In the genomic region with DNA sequence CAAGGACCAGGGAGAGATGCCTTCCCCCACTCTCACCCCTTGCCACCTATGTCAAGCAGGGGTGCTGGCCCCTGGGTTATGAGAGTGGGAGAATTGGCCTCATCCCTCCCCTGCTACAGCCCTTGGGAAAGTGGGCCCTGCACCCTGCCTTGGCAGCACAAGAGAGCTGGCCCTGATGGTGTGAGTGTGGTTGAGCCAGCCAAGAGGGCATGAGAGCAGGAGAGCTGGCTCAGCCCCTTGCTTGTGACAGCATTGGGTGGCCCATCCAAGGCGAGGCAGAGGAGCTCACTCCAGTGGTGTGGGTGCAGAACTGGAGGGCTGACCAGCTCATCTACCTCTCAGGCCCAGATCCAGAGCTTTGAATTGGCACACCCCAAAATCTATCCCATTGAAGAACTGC, we compare ENCODE assay signal across 25 mouse cellular contexts.
"Had no signal": no experiment of that assay in that cellular context is flagged by ENCODE, and none has a peak within 500 bp of the region (broad histone marks: within the 10 kb centered on the region; RNA-seq: fewer than 3 reads in every experiment).

No protein-coding gene starts in this region.

- H3K4me2 ChIP-seq: embryonic facial prominence, embryonic 12.5 days; embryonic facial prominence, embryonic 13.5 days; embryonic facial prominence, embryonic 15.5 days; forebrain, embryonic 12.5 days; forebrain, embryonic 13.5 days; forebrain, embryonic 15.5 days had no signal

- H3K9me3 ChIP-seq: embryonic facial prominence, embryonic 10.5 days; embryonic facial prominence, embryonic 12.5 days; embryonic facial prominence, embryonic 13.5 days; embryonic facial prominence, embryonic 15.5 days; forebrain, embryonic 10.5 days; forebrain, embryonic 12.5 days; forebrain, embryonic 13.5 days; forebrain, embryonic 15.5 days; heart, embryonic 10.5 days had no signal

- ATAC-seq: forebrain, embryonic 13.5 days; forebrain, embryonic 14.5 days; forebrain, embryonic 15.5 days; forebrain, embryonic 16.5 days; forebrain, postnatal 0 days had no signal

- H3K9ac ChIP-seq: embryonic facial prominence, embryonic 12.5 days; embryonic facial prominence, embryonic 13.5 days; embryonic facial prominence, embryonic 15.5 days; forebrain, embryonic 12.5 days; forebrain, embryonic 13.5 days; forebrain, embryonic 15.5 days; forebrain, postnatal 0 days had no signal

- H3K36me3 ChIP-seq: embryonic facial prominence, embryonic 10.5 days; embryonic facial prominence, embryonic 12.5 days; embryonic facial prominence, embryonic 13.5 days; embryonic facial prominence, embryonic 15.5 days; forebrain, embryonic 10.5 days; forebrain, embryonic 12.5 days; forebrain, embryonic 15.5 days; heart, embryonic 10.5 days had no signal

- H3K27ac ChIP-seq: embryonic facial prominence, embryonic 10.5 days; embryonic facial prominence, embryonic 12.5 days; embryonic facial prominence, embryonic 13.5 days; embryonic facial prominence, embryonic 15.5 days; forebrain, embryonic 10.5 days; forebrain, embryonic 12.5 days; forebrain, embryonic 13.5 days; forebrain, embryonic 15.5 days; gastrocnemius, adult 2 months; heart, embryonic 10.5 days had no signal

- DNase-seq: cerebellum, adult 8-10 months; cerebellum, adult 9-10 months; cerebellum, adult 9-11 months; cerebellum, postnatal 14 days; cerebellum, postnatal 25 days; cerebellum, postnatal 36 days; embryo, embryonic 11 days; forebrain, postnatal 0 days; gastrocnemius, adult 2 months; gastrocnemius, postnatal 10 days; gastrocnemius, postnatal 14 days; gastrocnemius, postnatal 25 days; gastrocnemius, postnatal 36 days had no signal

- H3K4me1 ChIP-seq: embryonic facial prominence, embryonic 15.5 days had no signal

- H3K27me3 ChIP-seq: embryonic facial prominence, embryonic 15.5 days had no signal

- H3K4me3 ChIP-seq: embryonic facial prominence, embryonic 10.5 days; embryonic facial prominence, embryonic 12.5 days; embryonic facial prominence, embryonic 13.5 days; embryonic facial prominence, embryonic 15.5 days; erythroblast, embryonic 14.5 days; forebrain, embryonic 10.5 days; forebrain, embryonic 12.5 days; forebrain, embryonic 13.5 days; forebrain, embryonic 15.5 days; gastrocnemius, adult 2 months; heart, embryonic 10.5 days had no signal
